8 mouse cellular contexts compared by ENCODE assay signal in the genomic region with DNA sequence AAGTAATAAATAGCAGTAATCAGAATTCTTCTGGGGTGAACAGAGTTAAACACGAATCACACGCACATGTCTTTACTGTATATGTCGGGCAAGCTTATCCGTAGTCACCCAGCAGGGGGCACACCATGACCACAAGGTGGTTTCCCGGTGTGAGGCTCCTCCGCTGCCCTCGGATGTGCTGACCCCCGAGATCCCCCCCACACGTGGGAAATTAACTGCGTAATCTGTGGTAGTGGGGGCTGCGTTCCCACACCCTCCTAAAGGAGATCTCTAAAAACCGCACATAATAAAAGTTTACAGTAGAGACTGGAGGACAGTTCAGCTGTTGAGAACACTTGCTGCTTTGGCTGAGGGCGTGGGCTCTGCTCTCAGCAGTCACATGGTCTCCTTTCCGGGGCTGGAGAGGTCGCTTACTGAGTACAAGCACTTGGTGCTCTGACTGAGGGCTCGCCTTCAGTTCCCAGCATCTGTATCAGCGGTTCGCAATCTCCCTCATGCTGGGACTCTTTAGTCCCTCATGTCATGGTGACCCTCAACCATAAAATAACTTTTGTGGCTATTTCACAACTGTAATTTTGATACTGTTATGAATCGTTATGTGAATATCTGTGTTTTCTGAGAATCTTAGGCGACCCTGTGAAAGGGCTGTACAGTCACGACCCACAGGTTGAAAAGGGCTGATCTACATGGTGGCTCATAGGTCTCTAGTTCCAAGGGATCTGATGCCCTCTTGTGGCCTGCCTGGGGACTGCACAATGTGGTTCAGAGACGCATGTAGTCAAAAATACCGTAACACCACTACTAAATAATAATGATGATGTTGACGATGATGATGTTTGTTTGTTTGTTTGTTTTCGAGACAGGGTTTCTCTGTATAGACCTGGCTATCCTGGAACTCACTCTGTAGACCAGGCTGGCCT. TPM values are rescaled to one million over a fixed set of nuclear protein-coding genes. Genes with fewer than 3 reads are reported as not detected.
A peak's percentile ranks its signal among the peaks of the same experiment; 100 is the strongest.
DNase-seq lines count a peak whose midpoint lies in the region; ATAC-seq and TF ChIP-seq lines count a peak whose summit lies in the region.

No protein-coding gene starts in this region.

- TF ChIP-seq CTCF in embryonic fibroblast, embryonic 13.5 days (IDR thresholded peaks at IDR 0.05; ENCODE audit: borderline replicate concordance, insufficient read depth, low read length), result peak; percentile 83; the same call in 1 of the 2 replicates
- peak; percentile 89 for TF ChIP-seq CTCF in kidney, postnatal 0 days (IDR thresholded peaks at IDR 0.05; ENCODE audit: low read depth)

- no peaks in the 10 kb centered on the region; the same call in 1 of the 2 replicates for H3K4me1 ChIP-seq in embryonic fibroblast, embryonic 13.5 days (ENCODE audit: control insufficient read depth, insufficient read depth, low read length)
- peaks cover 6% of the 10 kb centered on the region; the same call in 1 of the 2 replicates for H3K4me1 ChIP-seq in heart, embryonic 13.5 days
- no peaks in the 10 kb centered on the region for H3K4me1 ChIP-seq in kidney, postnatal 0 days (replicated peaks; ENCODE audit: insufficient read depth, low read length)
- H3K4me1 ChIP-seq in liver, embryonic 11.5 days (replicated peaks; ENCODE audit: control insufficient read depth, insufficient read depth, low read length), result no peaks in the 10 kb centered on the region

- no peaks in the 10 kb centered on the region for H3K27me3 ChIP-seq in heart, embryonic 13.5 days (replicated peaks)
- H3K27me3 ChIP-seq in kidney, postnatal 0 days (ENCODE audit: insufficient read depth, low read length), result no peaks in the 10 kb centered on the region
- no peaks in the 10 kb centered on the region for H3K27me3 ChIP-seq in liver, embryonic 11.5 days (replicated peaks; ENCODE audit: control insufficient read depth, insufficient read depth, low read length)
- H3K27me3 ChIP-seq in myocyte (ENCODE audit: control insufficient read depth, insufficient read depth, insufficient read length), result no peaks in the 10 kb centered on the region
- H3K27me3 ChIP-seq in splenic B cell, adult 2 months (ENCODE audit: control insufficient read depth, insufficient read depth, low read length, poor library complexity, severe bottlenecking), result no peaks in the 10 kb centered on the region

- no peak for ATAC-seq in heart, embryonic 13.5 days (ENCODE audit: extremely low read depth, insufficient number of reproducible peaks, low FRiP score, low TSS enrichment)
- ATAC-seq in kidney, postnatal 0 days (replicated peaks; ENCODE audit: low FRiP score, low read depth), result peak; percentile 44; the same call in 1 of the 2 replicates
- peak; percentile 78 for ATAC-seq in liver, embryonic 11.5 days (replicated peaks; ENCODE audit: low FRiP score)

- H3ac ChIP-seq in myocyte (ENCODE audit: control insufficient read depth, insufficient read length), result no peak overlapping the region

- peak overlapping the region; percentile 50; the same call in 1 of the 2 replicates for H3K9ac ChIP-seq in heart, embryonic 13.5 days
- H3K9ac ChIP-seq in kidney, postnatal 0 days (ENCODE audit: low read depth, low read length), result no peak overlapping the region
- peak overlapping the region; percentile 23; the same call in 1 of the 2 replicates for H3K9ac ChIP-seq in liver, embryonic 11.5 days (ENCODE audit: low read depth, low read length)

- H3K36me3 ChIP-seq in heart, embryonic 13.5 days, result no peaks in the 10 kb centered on the region
- H3K36me3 ChIP-seq in kidney, postnatal 0 days (ENCODE audit: insufficient read depth, low read length), result no peaks in the 10 kb centered on the region
- H3K36me3 ChIP-seq in liver, embryonic 11.5 days (ENCODE audit: control insufficient read depth, insufficient read depth, low read length), result no peaks in the 10 kb centered on the region
- no peaks in the 10 kb centered on the region for H3K36me3 ChIP-seq in myocyte (ENCODE audit: control insufficient read depth, insufficient read depth)
- no peaks in the 10 kb centered on the region for H3K36me3 ChIP-seq in splenic B cell, adult 2 months (ENCODE audit: control insufficient read depth, insufficient read depth, low read length, poor library complexity, severe bottlenecking)

- DNase-seq in B cell, adult 2 months, result peak; percentile 85 to 87
- DNase-seq in adrenal gland, postnatal 4 days (ENCODE audit: low spot score in 2 of 2), result peak; percentile 66 to 74
- DNase-seq in kidney, postnatal 0 days (ENCODE audit: low spot score), result peak; percentile 84
- DNase-seq in liver, embryonic 11.5 days (ENCODE audit: low spot score), result peak; percentile 76
- DNase-seq in splenic B cell, adult 2 months (ENCODE audit: low read depth, low spot score), result peak; percentile 80

- H3K27ac ChIP-seq in embryonic fibroblast, embryonic 13.5 days (ENCODE audit: insufficient read depth, low read length), result no peak overlapping the region
- no peak overlapping the region for H3K27ac ChIP-seq in heart, embryonic 13.5 days (replicated peaks)
- H3K27ac ChIP-seq in kidney, postnatal 0 days, result no peak overlapping the region
- H3K27ac ChIP-seq in liver, embryonic 11.5 days (ENCODE audit: low read depth, low read length), result no peak overlapping the region

- no peaks in the 10 kb centered on the region for H3K79me2 ChIP-seq in myocyte (ENCODE audit: control insufficient read depth, insufficient read depth)

- no peak overlapping the region for H3K4me3 ChIP-seq in embryonic fibroblast, embryonic 13.5 days (ENCODE audit: insufficient read depth, low read length)
- peak overlapping the region; percentile 42 for H3K4me3 ChIP-seq in heart, embryonic 13.5 days
- peak overlapping the region; percentile 3; the same call in 1 of the 2 replicates for H3K4me3 ChIP-seq in kidney, postnatal 0 days (replicated peaks; ENCODE audit: low read depth, low read length)
- H3K4me3 ChIP-seq in liver, embryonic 11.5 days (ENCODE audit: low read depth, low read length), result peak overlapping the region; percentile 31
- H3K4me3 ChIP-seq in myocyte, result peak overlapping the region; percentile 4

- TF ChIP-seq POLR2A in embryonic fibroblast, embryonic 13.5 days (IDR thresholded peaks at IDR 0.05; ENCODE audit: low read depth, low read length), result no peak
- no peak for TF ChIP-seq POLR2A in myocyte (IDR thresholded peaks at IDR 0.05; ENCODE audit: insufficient read length, low read depth)

- no peaks in the 10 kb centered on the region for H3K9me3 ChIP-seq in heart, embryonic 13.5 days
- no peaks in the 10 kb centered on the region for H3K9me3 ChIP-seq in kidney, postnatal 0 days (replicated peaks; ENCODE audit: low read length)
- H3K9me3 ChIP-seq in liver, embryonic 11.5 days (ENCODE audit: control insufficient read depth, low read length), result no peaks in the 10 kb centered on the region

- peak overlapping the region; percentile 70 for H3K4me2 ChIP-seq in heart, embryonic 13.5 days
- peak overlapping the region; percentile 43 for H3K4me2 ChIP-seq in kidney, postnatal 0 days (ENCODE audit: low read length)
- H3K4me2 ChIP-seq in liver, embryonic 11.5 days, result peak overlapping the region; percentile 70
- peak overlapping the region; percentile 81 for H3K4me2 ChIP-seq in myocyte (ENCODE audit: low read depth)

- 12% methylated on average over 25 of the region's 25 CpGs for WGBS in heart, embryonic 13.5 days
- 10% methylated on average over 25 of the region's 25 CpGs for WGBS in kidney, postnatal 0 days
- WGBS in liver, embryonic 11.5 days, result 11% methylated on average over 25 of the region's 25 CpGs

TF ChIP-seq in myocyte, 11 proteins besides CTCF, POLR2A, EP300 and RAD21 (continues in another document):
- TF ChIP-seq CEBPB (IDR thresholded peaks at IDR 0.05; ENCODE audit: insufficient read depth, poor library complexity, severe bottlenecking), result no peak
- peak in 1 of 3 experiments; percentile 44 for TF ChIP-seq MYOD1 (IDR thresholded peaks at IDR 0.05; ENCODE audit: control insufficient read depth in 1 of 3, insufficient read length in 2 of 3, low read depth in 2 of 3)
- peak; percentile 68 for TF ChIP-seq USF1 (IDR thresholded peaks at IDR 0.05; ENCODE audit: low read depth)
- no peak for TF ChIP-seq TCF12 (IDR thresholded peaks at IDR 0.05; ENCODE audit: insufficient read depth, poor library complexity, severe bottlenecking)
- no peak for TF ChIP-seq SRF (IDR thresholded peaks at IDR 0.05; ENCODE audit: control insufficient read depth, insufficient read length, low read depth)
- no peak for TF ChIP-seq TCF3 (IDR thresholded peaks at IDR 0.05; ENCODE audit: insufficient read length, low read depth)
- TF ChIP-seq E2F4 (IDR thresholded peaks at IDR 0.05; ENCODE audit: insufficient read depth), result no peak
- no peak for TF ChIP-seq MAX (IDR thresholded peaks at IDR 0.05; ENCODE audit: low read depth)
- TF ChIP-seq POLR2AphosphoS2 (IDR thresholded peaks at IDR 0.05; ENCODE audit: insufficient read length, low read depth), result no peak
- TF ChIP-seq MYOG (IDR thresholded peaks at IDR 0.05; ENCODE audit: control insufficient read depth in 1 of 3, insufficient read depth in 1 of 3, insufficient read length in 2 of 3, low read depth in 2 of 3), result peak in 1 of 3 experiments; percentile 44

RNA-seq across cellular contexts. Expression of gene Uts2, which starts 32.0 kb away (rescaled TPM):
- total RNA-seq in adrenal gland, postnatal 4 days (2021), result not detected
- not detected in 2 replicates for polyA plus RNA-seq in embryonic fibroblast, embryonic 13.5 days (2011; ENCODE audit: insufficient read length, low read depth, missing spikeins)
- not detected in 2 replicates for polyA plus RNA-seq in heart, embryonic 13.5 days (2015; fragmentation: Nextera tagmentation; extraction: Ambion mirVana)
- not detected in 2 replicates for polyA plus RNA-seq in kidney, postnatal 0 days (2015; fragmentation: Nextera tagmentation; extraction: Ambion mirVana)
- polyA plus RNA-seq in liver, embryonic 11.5 days (2014; fragmentation: Nextera tagmentation; extraction: Ambion mirVana), result not detected in 2 replicates
- polyA plus RNA-seq in myocyte (2012; fragmentation: generic; extraction: Trizol), result not detected

RNA-seq across cellular contexts. Expression of gene Tnfrsf9, which starts 50.5 kb away (rescaled TPM):
- total RNA-seq in adrenal gland, postnatal 4 days (2021), result under 1 TPM in 1 of 2 experiments, not detected in 1; 0.17 TPM
- 0.33 and 0.58 TPM in 2 replicates for polyA plus RNA-seq in embryonic fibroblast, embryonic 13.5 days (2011; ENCODE audit: insufficient read length, low read depth, missing spikeins)
- 0.57 and 0.82 TPM in 2 replicates for polyA plus RNA-seq in heart, embryonic 13.5 days (2015; fragmentation: Nextera tagmentation; extraction: Ambion mirVana)
- polyA plus RNA-seq in kidney, postnatal 0 days (2015; fragmentation: Nextera tagmentation; extraction: Ambion mirVana), result 0.13 TPM in 2 replicates
- 0.21 and 0.26 TPM in 2 replicates for polyA plus RNA-seq in liver, embryonic 11.5 days (2014; fragmentation: Nextera tagmentation; extraction: Ambion mirVana)
- polyA plus RNA-seq in myocyte (2012; fragmentation: generic; extraction: Trizol), result 0.31 TPM

RNA-seq across cellular contexts. Expression of gene Park7, which starts 50.7 kb away (rescaled TPM):
- total RNA-seq in adrenal gland, postnatal 4 days (2021), result 100 to 1,000 TPM; 252 to 253 TPM
- 102 and 121 TPM in 2 replicates for polyA plus RNA-seq in embryonic fibroblast, embryonic 13.5 days (2011; ENCODE audit: insufficient read length, low read depth, missing spikeins)
- 298 and 333 TPM in 2 replicates for polyA plus RNA-seq in heart, embryonic 13.5 days (2015; fragmentation: Nextera tagmentation; extraction: Ambion mirVana)
- 419 and 424 TPM in 2 replicates for polyA plus RNA-seq in kidney, postnatal 0 days (2015; fragmentation: Nextera tagmentation; extraction: Ambion mirVana)
- 526 and 535 TPM in 2 replicates for polyA plus RNA-seq in liver, embryonic 11.5 days (2014; fragmentation: Nextera tagmentation; extraction: Ambion mirVana)
- 312 TPM for polyA plus RNA-seq in myocyte (2012; fragmentation: generic; extraction: Trizol)
